Mouse (Mus musculus): ENCODE results near the gene Olfr1283.
"Not testable (repeated sequence)": the region's sequence is repeated elsewhere in the genome, so short reads cannot be mapped to it uniquely, and the experiment has no call there.

The Olfr1283 gene

DNA sequence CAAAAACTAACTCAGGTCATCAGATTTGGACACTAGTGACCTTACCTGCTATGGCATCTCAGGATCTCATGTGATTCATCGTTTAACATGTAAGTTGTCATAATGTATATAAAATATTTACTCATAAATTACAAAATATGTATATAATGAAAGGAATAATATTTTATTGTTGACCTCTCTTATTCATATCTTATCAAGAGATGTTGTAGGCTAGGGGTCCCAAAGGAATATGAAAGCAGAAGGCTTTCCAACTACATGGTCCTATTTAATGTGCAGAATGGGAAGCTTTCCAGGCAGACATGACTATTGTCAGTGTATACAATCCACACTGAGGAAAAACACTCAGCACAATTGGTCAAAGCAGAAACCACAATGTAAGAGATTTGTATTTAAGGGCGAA is at the start of gene Olfr1283:
Gene Olfr1283, plus strand, starts transcription at position 301 of the 400 bp plus-strand sequence.
- no peak for DNase-seq

DNA sequence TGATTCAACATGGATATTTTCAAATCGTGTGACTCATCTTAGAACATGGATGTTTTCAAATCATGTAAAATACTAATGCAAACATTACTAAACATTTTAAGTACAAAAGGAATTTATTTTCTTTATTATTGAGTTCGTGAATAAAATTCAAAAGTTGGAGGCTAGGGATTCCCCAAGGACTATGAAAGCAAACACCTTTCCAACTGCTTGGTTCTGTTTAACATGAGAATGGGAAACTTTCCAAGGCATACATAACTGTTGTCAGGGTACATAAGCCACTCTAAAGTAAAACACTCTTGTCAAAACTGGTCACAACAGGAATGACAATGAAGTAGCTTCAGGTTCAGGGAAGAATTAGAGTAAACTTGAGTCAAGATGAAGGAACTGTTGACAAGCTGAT is 40.4 kb upstream of the Olfr1283 start, which contains the start of gene Olfr1281:
Gene Olfr1281, plus strand, starts transcription at position 301 of the 400 bp plus-strand sequence.
- DNase-seq: no peak

DNA sequence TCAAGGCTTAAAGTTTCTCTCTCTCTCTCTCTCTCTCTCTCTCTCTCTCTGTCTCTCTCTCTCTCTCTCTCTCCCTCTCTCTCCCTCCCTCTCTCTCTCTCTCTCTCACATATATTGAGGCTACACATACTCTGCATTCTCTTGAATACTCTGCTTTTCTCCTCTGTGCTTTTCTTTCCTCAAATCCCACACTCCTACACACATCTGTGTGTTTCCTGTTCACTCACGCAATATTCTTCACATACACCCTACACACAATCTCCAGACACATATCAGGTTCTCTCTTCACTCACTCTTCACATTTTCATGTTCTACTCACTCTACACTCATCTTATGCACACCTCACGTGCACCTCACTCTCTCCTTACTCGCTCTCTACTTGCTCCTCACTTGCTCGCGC is 32.9 kb upstream of the Olfr1283 start:
- not testable (repeated sequence) for DNase-seq

DNA sequence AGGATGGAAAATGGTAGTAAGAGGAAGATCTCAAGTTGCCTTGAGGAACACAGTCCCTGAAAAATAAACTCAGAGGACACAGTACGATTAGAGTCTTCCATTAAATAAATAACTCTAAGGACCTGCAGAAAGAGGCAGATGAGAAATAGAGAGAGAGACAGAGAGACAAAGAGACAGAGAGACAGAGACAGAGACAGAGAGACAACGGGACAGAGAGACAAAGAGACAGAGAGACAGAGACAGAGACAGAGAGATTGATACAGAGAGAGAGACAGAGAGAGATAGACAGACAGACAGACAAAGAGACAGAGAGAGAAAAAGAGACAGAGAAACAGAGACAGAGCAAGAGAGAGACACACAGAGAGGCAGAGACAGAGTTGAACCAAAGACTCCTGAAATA is 30.6 kb upstream of the Olfr1283 start, which contains the start of gene Olfr1282:
Gene Olfr1282, minus strand, starts transcription at position 101 of the 400 bp plus-strand sequence.
- no peak for DNase-seq

DNA sequence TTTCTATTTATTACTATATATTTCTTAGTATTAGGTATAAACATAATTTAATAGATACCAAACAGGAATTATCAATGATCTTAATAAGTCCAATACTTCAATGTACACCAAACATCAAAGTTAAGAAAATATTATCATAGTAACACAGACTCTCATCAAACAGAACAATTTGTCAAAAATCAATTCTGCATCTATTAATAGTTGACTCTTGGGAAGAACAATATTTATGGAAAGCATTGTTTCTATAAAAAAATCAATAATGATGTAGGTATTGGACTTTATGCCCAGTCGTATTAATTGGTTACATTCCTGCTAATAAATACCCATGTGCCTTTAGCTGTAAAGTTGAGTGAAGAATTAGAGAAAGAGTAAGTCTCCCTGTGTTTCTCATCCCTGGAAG is 8.6 kb downstream of the Olfr1283 start, which contains the start of gene Olfr1284:
Gene Olfr1284, plus strand, starts transcription at position 301 of the 400 bp plus-strand sequence.
- DNase-seq: no peak
